Mouse (Mus musculus) lung, postnatal 36 days (tissue): ENCODE results near the gene Ube4b.

ENCODE experiments used
- DNase-seq: peaks from one replicate; pipeline ENCODE4 v3.0.0; 2022; ENCODE audit warnings: mixed read lengths

The Ube4b gene

GRCm38 (mm10) chr4:149334881-149335280, 91.7 kb downstream of the Ube4b start:
- DNase-seq = no peak

- no peak for DNase-seq
Measured at GRCm38 (mm10) chr4:149332726-149333125, 93.8 kb downstream of the Ube4b start.

- no peak for DNase-seq
Measured at GRCm38 (mm10) chr4:149330495-149330894, 96.1 kb downstream of the Ube4b start.

GRCm38 (mm10) chr4:149328735-149329134, 97.8 kb downstream of the Ube4b start:
- DNase-seq = no peak

GRCm38 (mm10) chr4:149327281-149327680, 99.3 kb downstream of the Ube4b start:
- peak; percentile 71 for DNase-seq

GRCm38 (mm10) chr4:149325411-149326162, 101.0 kb downstream of the Ube4b start:
- no peak for DNase-seq

- no peak for DNase-seq
Measured at GRCm38 (mm10) chr4:149323730-149324129, 102.8 kb downstream of the Ube4b start.

- DNase-seq = no peak
Measured at GRCm38 (mm10) chr4:149322718-149323117, 103.8 kb downstream of the Ube4b start.

GRCm38 (mm10) chr4:149322286-149322685, 104.3 kb downstream of the Ube4b start:
- DNase-seq = no peak

GRCm38 (mm10) chr4:149319088-149319487, 107.5 kb downstream of the Ube4b start:
- no peak for DNase-seq

- no peak for DNase-seq
Measured at GRCm38 (mm10) chr4:149317387-149317786, 109.2 kb downstream of the Ube4b start.

GRCm38 (mm10) chr4:149314275-149314837, 112.2 kb downstream of the Ube4b start:
- DNase-seq = peak; percentile 38

- no peak for DNase-seq
Measured at GRCm38 (mm10) chr4:149313558-149314253, 112.8 kb downstream of the Ube4b start.

GRCm38 (mm10) chr4:149311996-149312395, 114.6 kb downstream of the Ube4b start:
- no peak for DNase-seq

GRCm38 (mm10) chr4:149308491-149308820, 118.1 kb downstream of the Ube4b start:
- DNase-seq = no peak

- DNase-seq = peak; percentile 98
Measured at GRCm38 (mm10) chr4:149307596-149308490, 118.7 kb downstream of the Ube4b start, which contains the start of gene Kif1b. Kif1b (minus strand) TSS chr4:149307693.

- DNase-seq = peak; percentile 87
Measured at GRCm38 (mm10) chr4:149306712-149307595, 119.6 kb downstream of the Ube4b start.

GRCm38 (mm10) chr4:149305761-149306711, 120.5 kb downstream of the Ube4b start:
- DNase-seq = no peak

- DNase-seq = no peak
Measured at GRCm38 (mm10) chr4:149304466-149304865, 122.1 kb downstream of the Ube4b start.

GRCm38 (mm10) chr4:149303502-149303901, 123.0 kb downstream of the Ube4b start:
- no peak for DNase-seq

GRCm38 (mm10) chr4:149302751-149303150, 123.8 kb downstream of the Ube4b start:
- no peak for DNase-seq
